Mouse (Mus musculus) c-Kit-positive CD71-positive TER-119-positive erythroid progenitor cells, embryonic 14.5 days (primary cell): Measurements from ENCODE around the gene Fam3c.

Experiments
- DNase-seq: peaks from one replicate; pipeline ENCODE4 v3.0.0-alpha.2; 2013; ENCODE audit warnings: low spot score

Gene Fam3c

GRCm38 (mm10) chr6:22354031-22354430 lies 2.0 kb downstream of the Fam3c start:
- DNase-seq = no peak

DNA sequence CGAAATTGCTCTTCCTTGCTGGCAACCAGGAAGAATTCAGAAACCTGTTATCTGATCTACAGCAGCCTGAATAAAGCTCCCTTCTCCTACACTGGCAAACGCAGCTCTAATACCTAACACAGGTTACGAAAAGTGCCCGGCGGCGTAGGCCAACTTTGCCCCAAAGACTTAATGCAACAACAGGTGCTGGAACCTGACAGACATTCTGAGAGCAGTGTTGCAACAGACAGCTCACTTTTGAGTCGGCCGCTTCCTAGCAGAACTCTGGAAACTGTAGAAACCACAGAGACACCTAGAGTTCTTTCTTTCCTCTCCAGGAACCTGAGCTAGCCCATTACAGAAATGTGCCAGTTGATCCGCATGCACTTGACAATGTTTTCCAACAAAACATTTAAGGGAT lies 4.5 kb downstream of the Fam3c start:
- DNase-seq = no peak

DNA sequence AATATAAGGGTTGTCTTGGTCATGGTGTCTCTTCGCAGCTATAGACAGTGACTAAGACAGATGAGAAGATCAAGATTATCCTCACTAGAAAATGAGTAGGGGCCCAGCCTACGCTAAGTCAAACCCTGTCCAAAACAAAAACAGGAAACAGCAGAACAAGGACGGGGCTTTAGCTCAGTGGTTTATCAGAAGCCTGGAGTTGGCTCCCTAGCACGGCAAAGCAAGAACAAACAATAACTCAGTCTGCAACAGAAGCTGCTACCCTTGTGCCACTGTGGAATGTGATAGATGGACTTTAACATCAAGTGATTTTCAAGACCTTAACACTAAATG lies 5.8 kb downstream of the Fam3c start:
- DNase-seq = no peak

DNA sequence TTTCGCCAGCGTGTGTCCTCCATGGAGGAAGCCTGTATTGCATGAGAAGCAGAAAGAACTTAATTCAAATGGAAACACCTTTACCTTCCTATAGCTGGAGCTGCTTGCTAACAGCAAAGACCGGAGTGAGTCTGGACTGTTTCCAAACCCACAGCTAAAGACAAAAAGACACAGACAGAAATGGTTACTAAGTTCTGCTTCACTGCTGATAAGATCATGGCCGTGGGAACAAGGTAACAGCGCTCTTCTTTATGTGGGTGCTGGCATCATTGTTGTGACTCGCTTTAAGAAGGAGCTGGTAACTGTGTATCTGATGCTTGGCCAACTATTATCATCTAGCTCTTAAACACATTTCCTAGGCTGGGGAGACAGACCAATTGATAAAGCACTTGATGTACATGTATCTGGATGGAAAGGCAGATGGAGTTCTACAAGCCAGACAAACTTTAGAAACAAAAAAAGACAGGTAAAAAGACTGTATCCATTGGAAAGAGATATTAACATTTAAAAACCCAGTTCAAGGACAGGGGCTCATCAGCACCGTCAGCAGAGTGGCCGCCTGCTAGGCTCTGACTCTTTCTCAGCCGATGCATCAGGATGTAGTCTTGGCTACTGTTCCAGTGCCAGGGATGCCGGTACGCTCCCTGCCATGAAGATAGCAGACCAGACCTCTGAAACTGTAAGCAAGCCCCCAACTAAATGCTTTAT lies 6.4 kb downstream of the Fam3c start:
- no peak for DNase-seq

GRCm38 (mm10) chr6:22348975-22349374 lies 7.1 kb downstream of the Fam3c start:
- no peak for DNase-seq

DNA sequence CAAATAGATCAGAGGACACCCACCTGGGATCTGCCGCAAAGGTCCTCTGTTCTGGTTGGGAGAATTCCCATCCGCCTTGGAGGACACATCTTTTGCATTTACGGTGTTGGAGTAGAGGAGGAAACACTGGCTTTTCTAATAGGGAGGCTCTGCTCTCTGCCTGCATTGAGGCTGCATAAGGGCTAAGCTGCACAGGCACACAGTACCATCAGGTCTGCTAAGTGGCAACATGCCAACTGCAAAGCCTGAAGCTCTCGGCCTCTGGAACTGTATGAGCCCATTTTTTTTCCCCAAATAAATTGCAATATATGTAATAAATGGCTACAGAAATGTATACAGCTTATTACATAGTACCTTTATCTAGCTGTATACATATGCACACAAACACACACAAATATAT lies 7.9 kb downstream of the Fam3c start:
- no peak for DNase-seq

- no peak for DNase-seq
Measured at GRCm38 (mm10) chr6:22347132-22347902, 8.7 kb downstream of the Fam3c start.

DNA sequence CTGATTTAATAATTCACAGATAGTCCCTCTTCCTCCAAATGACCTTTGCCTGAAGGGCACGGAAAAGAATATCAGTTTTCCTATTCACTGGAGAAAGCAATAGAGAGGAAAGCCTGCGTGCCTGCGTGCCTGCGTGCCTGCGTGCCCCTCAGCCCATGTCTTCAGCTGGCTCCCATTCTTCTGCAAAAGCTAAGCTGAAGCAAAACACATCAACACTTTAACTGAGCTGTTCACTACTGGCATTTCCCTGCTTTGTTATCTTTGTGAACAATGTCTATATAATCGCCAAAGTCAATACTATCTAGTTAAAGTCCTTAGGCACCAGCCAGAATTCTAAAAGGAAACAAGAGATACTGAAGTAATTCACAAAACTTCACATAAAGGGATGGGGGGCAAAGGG lies 11.6 kb downstream of the Fam3c start:
- DNase-seq = no peak

- DNase-seq = no peak
Measured at GRCm38 (mm10) chr6:22343706-22344105, 12.3 kb downstream of the Fam3c start.

DNA sequence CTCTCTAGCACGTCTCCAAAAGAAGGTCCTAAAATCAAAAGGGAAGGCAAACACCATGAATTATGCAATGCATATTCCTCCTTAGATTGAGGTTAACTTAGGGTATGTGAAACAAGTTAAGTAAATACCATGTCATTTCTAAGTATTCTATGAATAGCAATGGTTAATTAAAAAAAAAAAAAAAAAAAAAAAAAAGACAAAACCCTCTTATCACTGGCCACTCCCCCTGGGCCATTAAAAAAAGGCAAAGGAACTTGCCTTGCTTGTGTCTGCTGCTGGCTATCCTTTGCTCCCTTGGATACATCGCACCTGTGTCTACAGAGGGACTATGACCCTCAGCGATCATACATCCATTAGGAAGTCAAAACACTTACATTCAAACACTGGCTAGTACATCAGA lies 12.8 kb downstream of the Fam3c start:
- no peak for DNase-seq

- DNase-seq = no peak
Measured at GRCm38 (mm10) chr6:22340779-22341178, 15.3 kb downstream of the Fam3c start.

DNA sequence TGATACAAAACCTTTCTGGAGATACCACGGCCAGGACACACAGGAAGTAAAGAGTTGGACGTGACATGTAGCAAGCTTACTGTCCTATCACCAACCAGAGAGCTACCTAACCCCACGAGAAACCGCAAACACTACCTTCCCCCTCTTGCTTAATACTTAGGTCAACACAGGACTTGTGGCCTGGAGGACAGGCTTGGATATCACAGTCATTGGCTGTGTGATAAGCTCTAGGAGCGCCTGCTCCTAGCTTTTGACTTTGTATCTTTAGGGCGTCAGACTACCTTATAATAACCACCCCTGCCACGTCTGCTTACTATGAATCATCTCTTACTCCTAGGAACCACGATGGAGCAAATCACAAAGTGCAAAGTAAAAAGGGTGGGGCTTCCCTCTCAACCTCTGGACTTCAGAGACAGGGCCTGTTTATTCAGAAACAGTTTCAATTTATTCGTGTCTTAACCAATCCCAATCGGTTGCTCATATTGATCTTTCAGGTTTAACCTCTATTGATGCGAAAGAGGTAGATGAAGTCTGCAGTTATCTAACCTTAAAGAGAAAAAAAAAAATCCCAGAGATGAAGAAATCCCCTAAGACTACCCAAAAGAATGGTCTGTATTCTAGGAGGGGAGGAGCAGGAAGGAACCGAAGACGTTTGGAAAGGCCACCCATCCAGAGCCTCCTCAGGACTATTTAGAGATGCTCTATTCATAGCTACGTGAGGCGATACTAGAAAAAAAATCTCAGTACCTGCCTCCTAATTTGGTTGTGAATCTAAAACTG lies 16.1 kb downstream of the Fam3c start:
- DNase-seq = no peak

GRCm38 (mm10) chr6:22332548-22332947 lies 23.5 kb downstream of the Fam3c start:
- DNase-seq = no peak

GRCm38 (mm10) chr6:22330169-22330960 lies 25.7 kb downstream of the Fam3c start:
- DNase-seq = no peak

DNA sequence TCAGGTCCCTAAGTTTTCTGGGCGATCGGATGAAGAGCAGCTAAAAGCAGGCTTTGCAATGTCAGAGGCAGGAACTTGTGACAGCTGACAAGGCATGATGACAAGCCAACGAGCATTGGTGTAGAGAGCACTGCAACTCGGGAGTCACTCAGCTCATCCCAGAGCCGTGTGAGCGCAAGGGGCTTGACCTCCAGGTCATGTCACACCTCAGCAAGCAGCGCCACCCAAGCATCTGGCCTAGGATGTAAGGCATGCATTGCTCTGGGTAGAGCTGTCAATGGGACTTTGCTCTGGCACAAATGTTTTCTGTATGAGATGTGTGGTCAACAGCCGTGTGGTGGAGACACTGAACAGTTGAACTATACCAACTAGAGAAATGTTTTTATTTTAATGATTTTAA lies 28.1 kb downstream of the Fam3c start:
- no peak for DNase-seq

GRCm38 (mm10) chr6:22327091-22327490 lies 29.0 kb downstream of the Fam3c start:
- DNase-seq = no peak

- DNase-seq = no peak
Measured at GRCm38 (mm10) chr6:22326289-22326688, 29.8 kb downstream of the Fam3c start.

GRCm38 (mm10) chr6:22325364-22326072 lies 30.5 kb downstream of the Fam3c start:
- peak; percentile 47 for DNase-seq

DNA sequence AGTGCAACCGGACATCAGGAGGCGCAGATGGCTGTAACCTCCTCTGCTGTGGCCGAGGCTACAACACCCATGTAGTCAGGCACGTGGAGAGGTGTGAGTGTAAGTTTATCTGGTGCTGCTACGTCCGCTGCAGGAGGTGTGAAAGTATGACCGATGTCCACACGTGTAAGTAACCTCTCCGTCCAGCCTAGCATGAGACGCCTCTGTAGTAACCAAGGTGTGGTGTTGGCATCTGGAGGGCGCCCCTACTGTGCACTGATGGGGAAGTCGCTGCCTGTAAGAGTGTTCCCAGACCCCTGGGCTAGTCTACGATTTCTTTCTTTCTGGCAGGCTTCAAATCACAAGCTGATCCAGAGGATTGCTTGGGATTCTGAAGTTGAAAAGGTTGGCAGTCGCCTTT lies 58.0 kb downstream of the Fam3c start:
- DNase-seq = no peak

DNA sequence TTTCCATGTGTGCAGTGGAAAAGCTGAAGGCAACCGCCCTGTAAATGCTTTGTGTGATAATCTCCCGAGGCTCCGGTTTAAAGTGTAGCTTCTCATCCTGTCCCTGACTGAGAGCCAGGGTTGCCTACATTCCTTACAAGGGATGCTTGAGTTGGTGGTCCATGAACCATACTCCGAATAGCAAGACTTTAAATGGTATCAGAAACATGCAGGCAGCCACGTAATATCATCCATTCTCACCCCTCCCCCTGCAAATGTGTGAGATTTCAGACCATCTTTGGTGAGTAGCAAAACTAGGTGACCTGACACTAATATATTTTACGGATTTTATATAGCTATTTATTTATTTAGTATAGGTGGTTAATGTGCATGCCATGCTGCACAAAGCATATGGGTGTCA lies 59.0 kb downstream of the Fam3c start:
- no peak for DNase-seq

GRCm38 (mm10) chr6:22293922-22294321 lies 62.1 kb downstream of the Fam3c start:
- no peak for DNase-seq

GRCm38 (mm10) chr6:22292056-22292455 lies 64.0 kb downstream of the Fam3c start:
- no peak for DNase-seq
